Mouse (Mus musculus) effector memory CD4-positive, alpha-beta T cell, adult 7 months (primary cell): ENCODE results near the gene Kmt2c. TPM values are rescaled to one million over a fixed set of nuclear protein-coding genes. Genes with fewer than 3 reads are reported as not detected.

Experiments used
- polyA plus RNA-seq: library from polyadenylated mRNA; unstranded; fragments of 100-300 nt; shearing (Covaris generic); gene quantifications from one replicate; pipeline ENCODE4 v1.2.1, GENCODE M21; 2017

Kmt2c gene
- 62.8 TPM for polyA plus RNA-seq

GRCm38 (mm10) chr5:25498346-25498820 lies at the start of gene Kmt2c:
Gene Kmt2c (minus strand): TSS chr5:25498783.

GRCm38 (mm10) chr5:25515767-25516166 lies 17.2 kb upstream of the Kmt2c start, which contains the start of gene Cct8l1:
Gene Cct8l1 (plus strand): TSS chr5:25516067.

GRCm38 (mm10) chr5:25222752-25223702 lies 275.6 kb downstream of the Kmt2c start, which contains the start of gene E130116L18Rik:
Gene E130116L18Rik (minus strand): TSS chr5:25223153.

Other genes starting within 250 kb of the Kmt2c start
- gene Cct8l1, start 17.3 kb upstream of the Kmt2c start, polyA plus RNA-seq = not detected
- 10.6 TPM for gene Xrcc2, start 207.0 kb upstream of the Kmt2c start, polyA plus RNA-seq